Mouse (Mus musculus): ENCODE measurements at regions not wholly inside any gene's neighbourhood (a gene's known extent, or its start where the extent isn't known, plus 50 kb on each side); places are given as distances from the start of the nearest gene placed in this dataset.

DNA sequence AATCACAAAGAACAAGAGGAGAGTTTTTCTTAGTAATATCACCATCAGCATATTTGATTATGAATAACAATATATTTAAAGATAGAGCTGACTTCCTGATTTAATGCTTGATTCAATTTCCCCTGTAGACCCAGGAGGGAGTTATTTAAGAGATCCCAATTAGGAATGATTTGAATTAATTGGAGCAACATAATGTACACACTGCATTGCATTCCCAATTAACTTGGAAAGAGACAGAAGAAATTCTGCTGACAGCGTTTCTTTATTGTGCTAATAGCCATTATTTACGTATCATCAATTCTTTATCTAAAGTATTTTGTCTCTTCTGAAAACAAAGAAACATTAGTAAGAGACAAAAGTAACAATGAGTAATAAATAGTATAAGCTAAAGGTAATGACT lies 1491.2 kb upstream of the Cited2 start:
- DNase-seq (ENCODE audit: low spot score) = no peak

- no peak for DNase-seq (ENCODE audit: low spot score)
Measured at GRCm38 (mm10) chr10:16233612-16234106, 1489.4 kb upstream of the Cited2 start.

- no peak for DNase-seq (ENCODE audit: low spot score)
Measured at GRCm38 (mm10) chr10:16256329-16256728, 1466.7 kb upstream of the Cited2 start.

- no peak for DNase-seq (ENCODE audit: low spot score)
Measured at GRCm38 (mm10) chr10:16272786-16273185, 1450.2 kb upstream of the Cited2 start.

DNA sequence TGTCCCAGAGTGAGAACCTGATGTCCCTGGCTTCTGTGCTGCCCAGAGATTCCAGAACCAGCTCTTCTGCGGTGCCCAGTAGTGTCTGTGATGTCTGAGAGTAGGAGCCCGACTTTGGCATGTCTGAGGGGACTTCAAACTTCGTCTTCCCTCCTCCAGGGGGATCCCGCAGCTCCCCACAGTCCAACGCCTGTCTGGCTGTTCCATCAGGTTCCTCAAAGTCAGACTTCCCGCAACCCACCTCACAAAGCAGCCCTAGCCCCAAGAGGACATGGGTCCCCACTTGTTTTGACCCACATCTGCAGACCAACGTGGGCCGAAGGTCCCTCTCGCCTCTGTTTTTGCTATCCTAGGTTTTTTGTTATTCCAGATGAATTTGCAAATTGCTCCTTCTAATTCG lies 1406.0 kb upstream of the Cited2 start:
- DNase-seq (ENCODE audit: low spot score) = no peak

- DNase-seq (ENCODE audit: low spot score) = no peak
Measured at GRCm38 (mm10) chr10:16337546-16337945, 1385.5 kb upstream of the Cited2 start.

GRCm38 (mm10) chr10:16341496-16341895 lies 1381.5 kb upstream of the Cited2 start:
- DNase-seq (ENCODE audit: low spot score) = peak; percentile 2

GRCm38 (mm10) chr10:16364001-16364400 lies 1359.0 kb upstream of the Cited2 start:
- DNase-seq (ENCODE audit: low spot score) = no peak
